Mouse (Mus musculus) kidney, postnatal 25 days (tissue): ENCODE data around the gene Cd274.
A peak's percentile ranks its signal among the peaks of the same experiment; 100 is the strongest.

Experiments used
- DNase-seq, 2 experiments: peaks; one replicate each; pipeline ENCODE4 v3.0.0; 2021; ENCODE audit warnings: mixed read lengths in 2 of 2

Cd274 gene

DNA sequence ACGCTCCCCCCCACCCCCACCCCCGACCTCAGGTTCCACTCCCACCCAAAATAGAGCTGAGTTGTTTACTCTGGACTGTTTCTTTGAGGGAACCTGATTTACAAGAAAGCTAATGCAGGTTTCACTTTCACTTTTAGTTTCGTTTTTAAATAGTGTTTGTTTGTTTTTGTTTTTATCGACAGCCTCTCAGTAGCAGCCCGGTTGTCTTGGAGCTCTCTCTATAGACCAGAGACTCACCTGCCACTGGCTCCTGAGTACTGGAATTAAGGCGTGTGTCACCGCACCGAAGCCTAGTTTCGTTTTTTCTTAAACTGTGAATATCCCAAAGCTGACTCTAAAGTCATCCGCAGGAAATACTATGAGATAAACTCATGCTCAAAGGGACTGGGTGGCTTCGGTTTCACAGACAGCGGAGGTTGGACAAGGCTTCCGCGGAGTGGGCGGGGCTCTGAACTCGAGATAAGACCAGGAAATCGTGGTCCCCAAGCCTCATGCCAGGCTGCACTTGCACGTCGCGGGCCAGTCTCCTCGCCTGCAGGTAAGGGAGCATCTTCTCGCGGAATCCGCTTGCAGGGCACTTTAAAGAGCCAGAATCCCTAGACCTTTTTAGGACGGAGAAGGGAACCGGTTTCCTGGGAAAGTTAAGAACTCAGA, at the start of gene Cd274, which contains the start of gene Plgrkt:
TSS of gene Cd274 (plus strand) at position 487 of the 654 bp plus-strand sequence.
TSS of gene Plgrkt (minus strand) at position 422 of the 654 bp plus-strand sequence.
- DNase-seq = peak; percentile 92

DNA sequence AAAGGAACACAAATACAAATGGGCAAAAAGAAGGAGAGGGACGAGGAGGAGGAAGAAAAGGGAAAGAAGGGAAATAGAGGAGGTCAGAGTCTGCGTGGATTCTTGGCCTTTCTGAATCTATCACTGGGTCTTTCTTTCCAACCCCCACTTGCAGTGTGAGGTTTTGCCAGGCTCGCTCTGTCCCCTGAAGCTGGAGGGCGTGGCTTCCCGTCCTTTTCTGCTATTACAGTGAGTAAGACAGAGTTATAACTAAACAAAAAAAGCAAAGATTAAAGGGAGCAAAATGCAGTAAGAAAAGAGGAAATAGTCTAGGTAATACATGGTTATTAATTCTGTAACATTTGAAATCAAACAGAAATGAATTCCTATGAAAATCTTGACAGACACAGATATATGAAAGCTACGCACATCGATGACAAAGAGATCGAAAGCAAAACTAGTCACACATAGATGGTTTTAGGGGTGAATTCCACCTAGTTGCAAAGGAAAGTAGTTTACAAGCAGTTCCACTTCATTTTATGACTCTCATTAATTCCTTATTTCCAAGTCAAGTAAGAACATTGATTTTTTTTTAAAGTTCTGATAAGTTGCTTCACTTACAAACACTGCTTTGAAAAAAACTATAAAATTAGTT, 43.7 kb upstream of the Cd274 start:
- no peak for DNase-seq

DNA sequence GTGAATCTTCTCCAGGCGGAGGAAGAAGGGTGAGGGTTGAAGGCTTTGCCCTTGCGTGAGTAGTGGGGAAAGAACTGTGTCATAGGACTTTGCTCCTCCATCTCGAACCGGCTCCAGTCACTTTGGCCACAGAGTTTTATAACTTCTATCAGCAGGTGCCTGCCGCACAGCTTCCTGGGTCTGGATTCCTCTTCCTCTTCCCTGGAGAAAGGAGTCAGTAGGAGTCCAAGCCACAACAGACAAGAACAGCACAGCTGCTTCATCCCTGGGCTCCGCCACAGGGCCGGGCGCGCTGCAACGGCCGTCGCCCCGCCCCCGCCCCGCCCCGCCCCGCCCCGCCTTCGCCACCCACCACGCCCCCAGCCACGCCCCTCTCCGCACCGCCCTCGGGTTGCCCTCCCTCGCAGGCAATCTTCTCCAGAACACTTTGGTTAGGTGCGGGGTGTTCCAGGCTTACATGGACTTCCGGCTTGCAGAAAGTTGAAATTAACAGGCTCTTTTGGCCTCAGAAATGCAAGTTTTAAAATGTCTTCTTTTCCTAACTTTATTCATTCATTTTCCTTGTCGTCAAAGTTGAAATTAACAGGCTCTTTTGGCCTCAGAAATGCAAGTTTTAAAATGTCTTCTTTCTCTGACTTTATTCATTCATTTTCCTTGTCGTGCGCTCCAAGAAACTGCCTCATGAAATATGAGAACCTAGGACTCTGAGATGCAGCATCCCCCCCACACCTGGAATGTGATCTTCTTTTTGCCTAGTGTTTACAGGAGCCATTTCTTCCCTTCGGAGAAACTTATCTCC, 42.0 kb upstream of the Cd274 start, which contains the start of gene Insl6:
TSS of gene Insl6 (minus strand) at position 304 of the 799 bp plus-strand sequence.
- peak; percentile 82 to 86 for DNase-seq

DNA sequence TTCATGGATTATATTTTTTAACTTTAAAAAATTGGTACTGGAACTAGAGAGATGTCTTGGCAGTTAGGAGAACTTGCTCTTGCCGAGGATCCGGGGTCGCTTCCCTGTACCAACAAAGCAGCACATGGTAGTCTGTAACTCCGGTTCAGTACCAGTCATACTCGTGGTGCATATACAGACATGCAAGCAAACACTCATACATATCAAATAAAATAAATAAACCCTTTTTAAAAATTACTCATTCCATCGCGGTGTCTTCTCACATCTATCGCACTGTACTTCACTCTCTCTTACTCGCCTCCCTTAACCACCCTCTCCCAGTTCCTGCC, 41.4 kb upstream of the Cd274 start:
- DNase-seq = no peak

DNA sequence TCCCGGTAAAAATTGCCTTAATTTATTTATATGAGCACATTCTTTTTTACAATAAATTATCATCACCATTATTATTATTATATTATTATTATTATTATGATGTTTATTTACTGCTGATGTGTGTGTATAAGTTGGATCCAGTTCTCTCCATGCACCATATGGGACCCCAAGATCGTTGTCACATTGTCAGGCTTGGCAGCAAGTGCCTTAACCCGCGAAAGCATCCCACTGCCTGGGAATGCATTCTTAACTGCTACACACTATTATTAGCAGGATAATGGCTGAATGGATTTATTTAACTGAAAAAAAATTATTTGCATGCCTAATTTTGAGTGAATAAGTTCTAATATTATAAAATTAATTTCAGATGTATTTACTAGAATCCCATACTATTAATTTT, 40.9 kb upstream of the Cd274 start:
- DNase-seq = no peak

DNA sequence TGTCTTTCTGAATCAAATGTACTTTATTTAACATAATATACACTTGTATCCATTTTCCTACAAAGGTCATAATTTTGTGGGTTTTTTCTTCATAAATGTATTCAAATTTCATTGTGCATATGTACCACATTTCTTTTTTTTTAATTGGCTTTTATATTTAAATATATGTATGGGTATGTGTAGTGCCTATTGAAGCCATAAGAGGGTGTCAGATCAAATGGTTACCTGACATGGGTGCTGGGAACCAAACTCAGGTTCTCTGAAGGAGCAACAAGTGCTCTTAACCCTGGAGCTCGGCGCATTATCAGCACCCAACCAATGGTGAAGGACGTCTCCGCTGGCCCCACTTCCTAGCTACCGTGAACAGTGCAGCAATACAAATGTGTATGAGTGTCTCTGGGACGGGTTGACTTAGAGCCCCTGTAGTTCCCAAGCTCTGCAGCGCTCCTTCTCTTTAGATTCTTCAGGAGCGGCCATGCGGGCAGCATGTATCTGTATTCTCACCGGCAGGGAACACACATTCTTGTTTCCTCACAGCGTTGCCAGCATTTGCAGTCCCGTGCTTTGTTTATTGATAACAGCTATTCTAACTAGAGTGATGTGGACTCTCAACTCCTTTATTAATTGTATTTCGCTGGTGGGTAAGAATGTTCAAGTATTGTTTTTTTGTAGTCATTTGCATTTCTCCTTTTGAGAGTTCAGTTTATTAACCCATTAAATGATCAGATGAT, 40.3 kb upstream of the Cd274 start:
- DNase-seq = no peak

DNA sequence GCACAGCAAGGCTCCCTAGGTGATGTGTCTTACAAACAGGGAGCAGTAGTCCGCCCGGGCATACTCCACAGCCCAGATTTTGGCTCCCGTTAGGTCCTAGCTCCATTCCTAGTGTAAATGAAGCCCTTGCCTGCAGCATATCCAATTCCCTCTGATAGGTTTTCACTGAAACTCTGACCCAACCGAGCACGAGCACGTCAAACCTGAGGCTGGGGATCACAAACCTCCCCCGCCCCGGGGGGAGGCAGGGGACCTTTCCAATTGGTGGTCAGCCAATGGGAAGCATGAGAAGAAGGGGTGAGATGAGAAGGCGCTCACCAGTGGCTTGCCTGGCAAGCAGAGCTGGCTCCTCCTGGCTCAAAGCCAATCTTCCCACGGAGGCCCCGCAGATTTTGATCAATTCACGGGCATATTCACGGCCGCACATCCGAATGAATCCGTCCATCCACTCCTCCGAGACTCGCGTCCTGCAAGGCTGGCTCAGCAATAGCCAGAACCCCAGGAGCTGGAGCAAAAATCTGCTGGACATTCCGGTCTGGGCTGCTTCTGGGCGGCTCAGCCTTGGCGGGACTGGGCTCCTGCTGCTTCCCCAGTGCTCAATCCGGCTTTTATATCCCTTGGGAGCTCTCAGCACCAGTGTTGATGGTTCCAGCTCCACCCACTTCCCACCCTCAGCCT, 33.0 kb upstream of the Cd274 start, which contains the start of gene Rln1:
TSS of gene Rln1 (minus strand) at position 603 of the 678 bp plus-strand sequence.
- DNase-seq = peak; percentile 51 to 70

DNA sequence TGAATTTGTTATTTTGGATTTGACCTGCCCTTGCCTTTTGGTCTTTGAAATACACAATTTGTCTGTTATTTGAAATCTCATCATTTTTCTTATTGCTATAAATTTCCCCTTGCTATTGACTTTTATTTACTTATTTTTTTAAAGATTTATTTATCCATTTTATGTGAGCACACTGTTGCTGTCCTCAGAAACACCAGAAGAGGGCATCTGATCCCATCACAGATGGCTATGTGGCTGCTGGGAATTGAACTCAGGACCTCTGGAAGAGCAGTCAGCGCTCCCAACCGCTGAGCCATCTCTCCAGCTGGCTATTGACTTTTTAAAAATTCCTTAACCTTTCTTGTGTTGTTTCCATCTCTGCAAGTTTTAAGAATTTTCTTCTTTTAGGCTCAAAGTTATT, 30.6 kb upstream of the Cd274 start:
- DNase-seq = no peak

DNA sequence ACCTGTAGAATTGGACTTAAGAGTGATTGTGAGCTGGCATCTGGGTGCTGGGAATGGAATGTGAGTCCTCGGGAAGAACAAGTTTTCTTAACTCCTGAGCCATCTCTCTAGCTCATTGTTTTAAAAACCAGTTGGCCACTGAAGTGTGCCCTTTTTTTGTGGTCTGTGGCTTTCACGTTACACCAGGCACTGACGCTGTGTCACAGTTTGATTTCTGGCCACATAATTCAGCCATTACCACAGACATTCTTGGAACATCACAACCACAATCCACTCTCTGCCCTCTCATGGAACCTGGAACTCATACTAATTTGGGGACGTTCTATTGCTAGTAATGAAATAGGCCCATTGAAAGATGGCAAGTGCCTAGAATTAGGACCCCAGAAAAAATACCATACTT, 26.2 kb upstream of the Cd274 start:
- no peak for DNase-seq

DNA sequence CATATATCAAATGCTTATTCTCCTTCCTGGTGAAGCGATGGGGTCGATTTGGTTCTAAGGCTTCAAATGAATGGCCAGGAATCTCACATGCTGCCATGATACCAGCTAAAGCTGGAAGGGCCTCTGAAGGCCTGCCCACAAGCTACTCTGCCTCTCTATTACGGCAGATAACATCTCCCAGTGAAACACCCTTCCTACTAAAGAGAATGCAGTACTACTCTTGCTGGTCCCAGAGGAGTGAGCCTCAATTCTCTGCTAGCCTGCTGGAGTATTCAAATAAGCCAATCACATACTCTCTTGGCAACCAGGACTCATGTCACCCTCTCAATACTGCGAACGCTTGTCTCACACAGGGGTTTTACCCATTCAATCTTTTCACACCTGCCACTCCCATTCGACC, 25.0 kb upstream of the Cd274 start:
- no peak for DNase-seq

DNA sequence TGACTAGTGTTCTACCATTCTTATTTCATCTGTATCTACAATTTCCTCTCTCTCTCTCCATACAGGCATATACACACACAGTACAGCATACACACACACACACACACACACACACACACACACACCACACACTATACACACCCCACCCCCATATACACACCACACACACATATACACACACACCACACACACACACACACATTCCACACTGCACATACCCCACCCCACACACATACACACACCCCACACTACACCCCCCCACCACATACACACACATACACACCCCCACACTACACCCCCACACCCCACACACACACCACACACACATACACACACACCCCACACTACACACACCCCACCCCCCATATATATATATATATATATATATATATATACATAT, 22.4 kb upstream of the Cd274 start:
- DNase-seq = no peak

DNA sequence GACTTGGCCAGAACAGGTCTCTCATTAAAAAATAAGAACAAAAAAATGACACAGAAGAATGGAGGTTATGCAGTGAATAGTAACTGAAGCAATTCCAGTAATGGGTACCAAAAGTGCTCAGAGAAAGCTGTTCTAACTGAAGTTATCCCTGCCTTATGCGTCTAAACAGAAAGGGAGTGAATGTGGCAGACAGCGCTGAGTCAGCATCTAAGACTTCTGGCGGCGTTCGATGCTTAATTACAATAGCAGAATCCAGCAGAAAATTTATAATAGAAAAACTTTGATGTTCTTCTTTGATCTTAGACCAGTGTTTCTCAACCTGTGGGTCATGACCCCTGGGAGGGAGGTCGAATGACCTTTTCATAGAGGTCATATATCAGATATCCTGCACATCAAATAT, 21.6 kb upstream of the Cd274 start:
- DNase-seq = no peak

DNA sequence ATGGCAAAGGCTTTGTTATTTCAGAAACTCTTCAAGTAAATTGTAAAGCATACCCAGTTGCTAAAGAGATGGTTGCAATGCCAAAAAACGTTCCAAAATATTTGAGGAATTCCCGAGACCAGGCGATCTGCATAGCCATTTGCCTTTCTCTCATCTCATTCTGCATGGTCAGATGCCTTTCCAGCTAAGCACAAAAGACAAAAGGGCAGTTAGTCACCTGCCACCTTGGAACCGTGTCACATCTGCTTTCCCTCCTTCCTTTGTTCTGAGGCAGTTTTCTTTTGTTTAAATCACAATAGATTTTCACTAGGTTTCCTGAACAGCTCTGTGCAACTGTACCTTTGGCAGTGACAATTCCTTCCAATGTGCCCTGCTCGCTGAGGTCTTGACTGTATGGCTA, 16.3 kb upstream of the Cd274 start:
- no peak for DNase-seq

DNA sequence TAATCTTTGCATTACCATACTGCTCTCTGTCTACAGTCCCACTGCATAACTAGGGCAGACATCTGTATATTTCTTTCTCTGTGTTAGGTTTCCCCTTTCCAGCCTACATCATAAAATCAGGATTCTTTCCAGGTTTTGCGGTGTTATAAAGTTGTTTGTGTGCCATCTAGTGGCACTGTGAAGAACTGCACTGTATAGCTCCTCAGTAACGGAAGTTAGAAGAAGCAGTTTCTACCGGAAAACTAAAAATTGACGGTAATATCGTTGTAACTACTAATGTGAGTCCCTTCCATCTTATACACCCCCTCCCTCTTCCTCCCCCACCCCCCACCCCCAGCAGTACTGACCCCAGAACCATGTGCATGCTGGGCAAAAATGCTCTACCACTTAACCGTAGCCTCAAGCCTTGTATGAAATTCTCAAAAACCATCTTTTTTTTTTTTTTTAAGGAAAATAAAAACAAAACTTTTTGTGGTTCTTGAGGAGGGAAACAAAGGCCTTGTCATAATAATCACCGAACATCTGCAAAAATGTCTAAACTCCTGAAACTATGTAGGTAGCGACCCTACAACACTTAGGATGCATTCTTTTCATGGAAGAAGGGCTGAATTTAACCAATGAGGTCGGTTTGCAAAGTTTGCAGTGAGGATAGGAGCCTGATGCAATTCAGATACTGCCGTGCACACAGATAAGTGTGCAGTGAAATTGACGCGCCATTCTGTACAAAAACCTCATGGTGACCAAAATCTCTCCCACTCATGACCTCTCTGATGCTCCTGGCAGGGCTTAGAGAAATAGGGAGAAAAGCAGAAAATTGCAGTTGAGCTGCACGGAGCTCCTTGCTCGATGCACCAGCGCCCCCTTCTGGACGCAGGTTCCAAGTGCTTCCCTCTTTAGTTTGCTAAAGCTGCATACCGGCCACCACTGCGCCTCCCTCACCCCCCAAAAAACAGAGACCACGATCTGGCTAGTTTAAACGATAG, 12.1 kb upstream of the Cd274 start:
- peak; percentile 91 to 96 for DNase-seq

DNA sequence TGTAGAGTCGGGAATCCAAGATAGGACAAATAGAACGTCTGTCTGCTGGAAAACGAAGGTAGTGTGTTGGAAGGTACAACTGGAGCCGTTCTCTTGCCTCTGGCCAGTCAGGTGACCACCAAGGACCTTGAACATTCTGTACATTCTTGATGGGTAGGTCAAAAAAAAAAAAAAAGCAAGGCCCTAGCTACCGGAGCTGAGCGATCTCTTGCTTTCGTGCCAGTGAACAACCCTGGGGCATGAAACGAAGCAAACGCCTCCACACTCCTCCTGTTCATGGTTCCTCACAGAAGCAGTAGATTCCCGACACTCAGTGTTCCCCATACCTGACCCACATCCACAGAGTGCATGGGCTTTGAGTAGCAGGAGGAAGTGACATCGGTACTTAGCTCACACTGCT, 11.0 kb upstream of the Cd274 start:
- peak; percentile 24 to 75 for DNase-seq

DNA sequence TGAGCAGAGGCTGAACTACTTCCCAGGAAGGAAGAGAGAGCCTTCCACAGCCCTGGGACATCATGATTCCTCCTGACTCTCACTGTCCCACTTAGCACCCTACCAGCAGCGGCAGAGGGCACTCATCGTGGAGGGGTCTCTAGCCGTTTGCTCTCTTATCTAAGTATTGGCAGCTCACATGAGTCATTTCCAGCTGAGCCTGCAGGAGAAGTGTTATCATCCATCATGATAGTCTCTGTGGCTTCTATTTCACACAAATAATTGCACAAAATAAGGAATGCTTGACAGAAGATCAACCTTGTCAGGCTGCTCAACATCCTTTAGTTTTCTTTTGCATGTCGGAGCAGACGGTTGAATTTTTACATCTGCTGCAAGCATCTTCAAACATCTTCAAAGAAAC, 7.0 kb upstream of the Cd274 start:
- no peak for DNase-seq

DNA sequence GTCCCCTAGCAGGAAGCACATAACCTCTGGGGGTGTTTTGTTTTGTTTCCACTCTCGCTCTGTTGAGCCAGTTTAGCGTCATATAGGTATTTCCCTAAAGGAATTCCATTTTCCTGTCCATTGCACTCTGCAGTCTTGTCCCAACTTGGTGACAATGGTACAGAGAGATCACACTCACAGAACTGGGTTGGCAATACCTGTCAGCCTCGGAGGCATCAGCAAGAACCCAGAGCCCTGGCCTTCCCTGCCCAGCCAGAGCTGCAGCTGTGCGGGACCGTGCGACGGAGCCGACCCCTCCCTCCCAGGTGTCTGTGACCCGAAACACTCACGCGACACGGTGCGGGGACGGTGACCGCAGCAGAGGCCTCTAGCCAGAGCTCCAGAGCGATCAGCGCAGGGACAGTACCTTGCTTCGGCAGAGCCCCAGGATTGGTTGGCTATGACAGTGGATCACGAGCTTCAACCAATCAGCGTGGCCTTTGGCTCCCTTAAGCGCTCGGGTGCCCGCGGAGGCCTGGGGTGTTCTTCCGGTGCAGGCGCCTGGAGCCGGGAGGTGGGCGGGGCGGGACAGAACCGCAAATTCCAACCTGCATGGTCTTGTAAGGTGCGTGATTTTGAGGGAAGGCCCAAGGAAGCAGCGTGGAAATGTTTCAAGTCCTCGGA, 5.7 kb upstream of the Cd274 start:
- peak; percentile 94 to 98 for DNase-seq

DNA sequence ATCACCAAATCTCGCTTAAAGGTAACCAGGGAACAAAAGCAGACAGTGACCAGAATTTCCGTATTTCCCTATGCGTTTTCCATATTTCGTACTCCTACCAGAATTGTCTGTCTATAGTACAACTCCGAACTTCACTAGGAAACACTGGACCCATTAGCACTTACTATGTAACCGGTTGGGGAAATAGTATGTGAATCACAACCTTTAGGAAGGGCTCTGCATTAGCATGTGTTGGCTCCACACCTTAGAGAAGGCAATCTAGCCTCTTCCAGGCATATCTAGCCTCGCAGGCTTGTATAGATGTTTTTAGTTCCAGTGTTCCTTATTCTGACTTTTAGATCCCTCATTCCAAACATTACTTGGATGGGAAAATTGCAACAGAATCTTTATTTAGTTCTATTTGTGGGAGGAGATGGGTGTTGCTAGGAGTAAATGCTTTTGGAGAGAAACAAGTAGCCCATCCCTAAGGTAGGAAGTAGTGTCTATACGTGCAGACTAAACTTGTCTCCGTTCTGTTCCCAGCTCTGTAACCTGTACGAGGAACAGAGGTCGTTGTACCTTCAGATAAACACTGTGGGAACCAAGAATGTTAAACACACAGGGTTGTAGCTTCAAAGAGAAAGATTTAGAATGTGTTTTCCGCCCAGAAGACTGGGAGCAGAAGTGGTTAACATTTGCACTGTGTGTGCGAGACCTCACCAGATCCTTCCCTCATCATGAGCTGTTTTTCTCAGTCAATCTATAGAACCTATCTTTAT, 4.9 kb upstream of the Cd274 start:
- DNase-seq = no peak

DNA sequence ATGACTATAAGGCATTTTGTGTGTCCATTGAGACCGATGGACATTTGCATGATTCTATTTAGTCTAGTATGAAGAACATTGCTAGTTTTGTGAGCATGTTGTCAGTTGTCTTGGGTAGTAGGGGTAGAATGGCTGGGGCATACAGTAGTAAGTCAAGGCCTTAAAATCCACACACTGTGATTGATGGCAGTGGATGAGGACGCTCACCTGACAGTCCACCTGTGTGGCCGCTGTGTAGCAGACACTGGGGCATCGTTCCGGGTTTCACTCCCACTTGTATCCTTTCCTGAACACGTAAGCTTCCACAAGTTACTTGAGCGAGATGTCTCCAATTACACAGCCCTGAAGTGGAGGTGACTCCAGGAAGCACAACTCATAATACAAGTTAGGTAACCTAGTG, 3.7 kb upstream of the Cd274 start:
- no peak for DNase-seq

DNA sequence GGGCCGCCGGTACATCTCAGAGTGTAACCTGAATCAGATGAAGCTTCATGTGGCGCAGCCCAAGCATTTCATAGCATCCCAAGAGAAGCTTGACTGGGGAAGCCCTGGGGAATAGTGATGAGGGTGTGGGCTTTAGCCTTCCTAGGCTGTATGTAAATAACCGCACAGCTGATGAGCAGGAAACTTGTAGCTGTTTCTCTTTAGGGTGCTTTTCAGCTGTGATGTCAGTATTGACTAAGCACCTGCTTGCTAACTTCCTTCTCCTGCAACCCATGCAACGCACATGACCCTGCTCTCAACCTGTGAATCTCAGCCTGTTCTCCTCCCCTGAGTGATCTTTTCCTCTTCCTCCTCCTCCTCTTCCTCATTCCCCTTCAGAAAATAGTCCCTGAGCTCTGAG, 3.2 kb upstream of the Cd274 start:
- DNase-seq = no peak
